Mouse (Mus musculus) embryonic stem cell, embryonic (primary cell): ENCODE results near the gene Stx8.

Experiments used
- CTCF ChIA-PET, 4 experiments: fragments of 300-600 bp in 2 of 4; fragments of 350-600 bp in 2 of 4; sonication (Branson Sonifier 250); formaldehyde crosslinking; loops; one replicate each; lab custom pipeline; 2022; ENCODE audit warnings: inconsistent platforms in 2 of 4; lab: Charles Lee
- POLR2A ChIA-PET, 4 experiments: fragments of 300-600 bp in 2 of 4; fragments of 350-600 bp in 2 of 4; sonication (Branson Sonifier 250); formaldehyde crosslinking; loops; one replicate each; lab custom pipeline; 2022; ENCODE audit warnings: antibody characterized with exemption in 4 of 4, inconsistent platforms in 1 of 4; lab: Charles Lee

Stx8 gene

GRCm38 (mm10) chr11:68049261-68050165 is 83.5 kb downstream of the Stx8 start:
- CTCF ChIA-PET, result interaction anchor here in 1 of 4 experiments (1.3 kb wide), 1 partner anchor 41 kb away, joined by 3 read pairs; no protein-coding TSS in a partner anchor
- POLR2A ChIA-PET, result interaction anchor here in 1 of 4 experiments (0.6 to 1.2 kb wide), 2 partner anchors 9 to 12 kb away, joined by 3 read pairs; no protein-coding TSS in a partner anchor

- POLR2A ChIA-PET, result no interaction called here
- CTCF ChIA-PET, result interaction anchor here in 1 of 4 experiments (1.3 kb wide), 1 partner anchor 40 kb away, joined by 3 read pairs; no protein-coding TSS in a partner anchor
These were observed 84.7 kb downstream of the Stx8 start for GRCm38 (mm10) chr11:68050725-68051124.

- POLR2A ChIA-PET, result no interaction called here
- CTCF ChIA-PET, result no interaction called here
These were observed 85.3 kb downstream of the Stx8 start for GRCm38 (mm10) chr11:68051305-68051704.

- ChIA-PET POLR2A (interaction anchor here in 1 of 4 experiments (0.9 to 1.1 kb wide), 2 partner anchors 10 to 17 kb away, joined by 3 read pairs; no protein-coding TSS in a partner anchor), CTCF (no interaction called here)
These were observed 92.6 kb downstream of the Stx8 start for GRCm38 (mm10) chr11:68058466-68059201.

GRCm38 (mm10) chr11:68060651-68061050 is 94.7 kb downstream of the Stx8 start:
- POLR2A ChIA-PET, result no interaction called here
- CTCF ChIA-PET, result no interaction called here

- POLR2A ChIA-PET, result interaction anchor here in 3 of 4 experiments (0.6 to 1.4 kb wide), 8 partner anchors 9 to 1881 kb away, joined by 3 to 5 read pairs (median 3); no protein-coding TSS in a partner anchor
- CTCF ChIA-PET, result interaction anchor here in 2 of 4 experiments (0.6 to 1.4 kb wide), 3 partner anchors 22 to 190 kb away, joined by 3 to 4 read pairs (median 4); no protein-coding TSS in a partner anchor
These were observed 96.1 kb downstream of the Stx8 start for GRCm38 (mm10) chr11:68062116-68062515.

- CTCF ChIA-PET, result interaction anchor here in 1 of 4 experiments (1.3 kb wide), 1 partner anchor 13 kb away, joined by 3 read pairs; no protein-coding TSS in a partner anchor
- POLR2A ChIA-PET, result interaction anchor here in 1 of 4 experiments (0.9 kb wide), 1 partner anchor 9 kb away, joined by 3 read pairs; no protein-coding TSS in a partner anchor
These were observed 101.8 kb downstream of the Stx8 start for GRCm38 (mm10) chr11:68067806-68068205.

- POLR2A ChIA-PET, result no interaction called here
These were observed 104.1 kb downstream of the Stx8 start for GRCm38 (mm10) chr11:68070086-68070485.

GRCm38 (mm10) chr11:68071836-68072235 is 105.8 kb downstream of the Stx8 start:
- POLR2A ChIA-PET, result interaction anchor here in 1 of 4 experiments (0.7 kb wide), 1 partner anchor 138 kb away, joined by 3 read pairs; no protein-coding TSS in a partner anchor
- CTCF ChIA-PET, result interaction anchor here in 2 of 4 experiments (0.6 to 0.7 kb wide), 2 partner anchors 9 to 43 kb away, joined by 3 to 8 read pairs; no protein-coding TSS in a partner anchor

More at GRCm38 (mm10) chr11:68070086-68070485, 104.1 kb downstream of the Stx8 start:
- CTCF ChIA-PET, result no interaction called here

- ChIA-PET POLR2A (interaction anchor here in 1 of 4 experiments (0.7 kb wide), 1 partner anchor 137 kb away, joined by 3 read pairs; no protein-coding TSS in a partner anchor), CTCF (interaction anchor here in 1 of 4 experiments (0.6 kb wide), 1 partner anchor 1259 kb away, joined by 3 read pairs; no protein-coding TSS in a partner anchor)
These were observed 106.7 kb downstream of the Stx8 start for GRCm38 (mm10) chr11:68072597-68073210.

- ChIA-PET CTCF (interaction anchor here in 1 of 4 experiments (0.7 kb wide), 2 partner anchors 10 to 1491 kb away, joined by 3 to 5 read pairs; no protein-coding TSS in a partner anchor), POLR2A (no interaction called here)
These were observed 108.7 kb downstream of the Stx8 start for GRCm38 (mm10) chr11:68074686-68075085.

- CTCF ChIA-PET, result interaction anchor here in 1 of 4 experiments (0.7 kb wide), 2 partner anchors 11 to 1490 kb away, joined by 3 to 5 read pairs; no protein-coding TSS in a partner anchor
- POLR2A ChIA-PET, result interaction anchor here in 1 of 4 experiments (1.3 kb wide), 1 partner anchor 17 kb away, joined by 3 read pairs; no protein-coding TSS in a partner anchor
These were observed 109.3 kb downstream of the Stx8 start for GRCm38 (mm10) chr11:68075331-68075730.

- ChIA-PET CTCF (interaction anchor here (0.5 to 1.3 kb wide), 4 partner anchors 12 to 328 kb away, joined by 3 to 4 read pairs (median 3); no protein-coding TSS in a partner anchor), POLR2A (no interaction called here)
These were observed 113.8 kb downstream of the Stx8 start for GRCm38 (mm10) chr11:68079756-68080155.

- ChIA-PET CTCF (interaction anchor here in 3 of 4 experiments (0.6 to 1.0 kb wide), 4 partner anchors 9 to 194 kb away, joined by 3 to 8 read pairs (median 4); no protein-coding TSS in a partner anchor), POLR2A (no interaction called here)
These were observed 115.0 kb downstream of the Stx8 start for GRCm38 (mm10) chr11:68080999-68081398.

- ChIA-PET CTCF (no interaction called here), POLR2A (no interaction called here)
These were observed 116.8 kb downstream of the Stx8 start for GRCm38 (mm10) chr11:68082756-68083155.

GRCm38 (mm10) chr11:68083562-68083961 is 117.6 kb downstream of the Stx8 start:
- ChIA-PET CTCF (interaction anchor here in 2 of 4 experiments (0.6 to 1.0 kb wide), 3 partner anchors 92 to 109 kb away, joined by 3 to 4 read pairs (median 3); no protein-coding TSS in a partner anchor), POLR2A (interaction anchor here in 2 of 4 experiments (0.6 to 0.7 kb wide), 3 partner anchors 22 to 282 kb away, joined by 3 read pairs; no protein-coding TSS in a partner anchor)

- CTCF ChIA-PET, result interaction anchor here in 1 of 4 experiments (0.7 kb wide), 1 partner anchor 322 kb away, joined by 3 read pairs; no protein-coding TSS in a partner anchor
- POLR2A ChIA-PET, result no interaction called here
These were observed 120.2 kb downstream of the Stx8 start for GRCm38 (mm10) chr11:68086221-68086620.
